Mouse (Mus musculus) adipocyte (in vitro differentiated cells): ENCODE measurements around the gene Olfr847.

Experiments used
- DNase-seq: peaks from one replicate; pipeline ENCODE4 v3.0.0-alpha.2; 2016; ENCODE audit warnings: low spot score

The Olfr847 gene

DNA sequence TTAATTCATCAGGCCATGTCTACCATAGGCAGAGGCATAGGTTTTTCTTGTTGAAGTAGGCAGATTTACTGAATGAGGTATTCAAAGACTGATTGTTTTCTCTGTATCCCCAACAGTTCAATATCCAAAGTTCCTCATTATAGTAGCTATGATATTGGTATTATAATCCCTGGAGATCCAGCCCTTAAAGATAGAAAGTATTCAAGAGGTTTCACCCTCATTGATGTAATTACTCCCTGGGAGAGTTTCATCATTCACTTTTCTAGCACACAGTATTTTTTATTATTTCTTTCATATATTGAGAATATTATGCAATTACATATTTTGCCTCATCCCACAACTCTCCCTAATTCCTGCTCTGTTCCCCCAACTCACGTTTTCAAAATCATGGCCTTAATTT, at the start of gene Olfr847:
TSS of gene Olfr847 (minus strand) at position 101 of the 400 bp plus-strand sequence.
- no peak for DNase-seq

DNA sequence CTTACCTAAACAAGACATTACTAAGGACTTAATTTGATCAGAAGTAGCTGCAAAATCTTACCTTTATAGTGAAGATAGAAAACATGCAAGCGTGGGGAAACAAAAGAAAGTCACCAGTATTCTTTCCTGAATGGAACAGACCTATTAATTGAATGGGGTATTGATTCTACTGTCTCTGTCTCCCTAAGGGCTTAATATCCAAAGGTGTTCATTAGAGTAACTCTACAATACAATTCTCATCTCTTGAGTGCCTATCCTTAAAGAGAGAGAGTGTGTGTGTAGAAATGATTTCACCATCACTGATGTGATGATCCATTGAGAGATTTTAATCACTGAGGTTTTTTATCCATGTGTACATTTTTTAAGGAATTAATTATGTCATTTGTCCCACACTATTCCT, 14.6 kb downstream of the Olfr847 start, which contains the start of gene Olfr846:
TSS of gene Olfr846 (minus strand) at position 101 of the 400 bp plus-strand sequence.
- DNase-seq, result no peak

DNA sequence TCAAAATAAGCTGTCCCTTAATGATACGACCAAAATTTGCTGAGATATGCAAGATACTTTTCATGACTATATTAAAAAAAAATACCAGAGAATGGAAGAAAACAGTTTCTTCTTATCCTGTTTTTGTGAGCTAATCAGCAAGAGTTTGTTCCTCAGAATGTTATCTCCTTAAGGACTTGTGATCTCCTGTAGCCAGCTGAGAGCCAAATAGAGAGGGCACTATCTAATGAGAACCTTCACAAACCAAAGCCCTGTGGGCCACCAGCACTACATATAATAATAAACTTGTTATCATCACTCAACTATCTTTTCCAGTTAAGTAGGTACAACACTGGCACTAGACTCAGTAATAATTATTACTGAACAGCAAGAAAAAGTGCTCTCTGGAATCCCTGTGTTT, 42.3 kb downstream of the Olfr847 start, which contains the start of gene Olfr845:
TSS of gene Olfr845 (plus strand) at position 301 of the 400 bp plus-strand sequence.
- no peak for DNase-seq
